Mouse (Mus musculus) granulocyte monocyte progenitor cell, adult 5-6 weeks (primary cell): ENCODE results near the gene Aip. TPM values are rescaled to one million over a fixed set of nuclear protein-coding genes. Genes with fewer than 3 reads are reported as not detected.
A peak's percentile ranks its signal among the peaks of the same experiment; 100 is the strongest.
"Not testable (repeated sequence)": the region's sequence is repeated elsewhere in the genome, so short reads cannot be mapped to it uniquely, and the experiment has no call there.

ENCODE experiments used
- ATAC-seq: replicated peaks from 2 replicates; pipeline ENCODE4 v1.8.0; 2016; ENCODE audit warnings: mild to moderate bottlenecking, moderate TSS enrichment, inconsistent platforms; ENCODE audit not compliant: poor library complexity, severe bottlenecking
- total RNA-seq, 2 experiments: library from RNA; stranded (forward) in 1 of 2; stranded (reverse) in 1 of 2; fragments of 200-712, 200-1000 nt in 1 of 2; fragments of >200 nt in 1 of 2; fragmentation: Nextera tagmentation in 1 of 2; gene quantifications; 2 replicates each; pipeline ENCODE4 v1.2.3; 2014 to 2017

Aip gene
- total RNA-seq, 2 experiments from 2014 or later = 19.6 to 38.6 TPM

- no peak for ATAC-seq
Observed at GRCm38 (mm10) chr19:4136463-4136862, 10.8 kb upstream of the Aip start.

GRCm38 (mm10) chr19:4135963-4136345 is 10.3 kb upstream of the Aip start:
- peak; percentile 66 for ATAC-seq

- ATAC-seq = not testable (repeated sequence)
Observed at GRCm38 (mm10) chr19:4135229-4135962, 9.7 kb upstream of the Aip start.

- ATAC-seq = no peak
Observed at GRCm38 (mm10) chr19:4134354-4134753, 8.7 kb upstream of the Aip start.

GRCm38 (mm10) chr19:4131768-4132167 is 6.1 kb upstream of the Aip start:
- no peak for ATAC-seq

GRCm38 (mm10) chr19:4131075-4131474 is 5.4 kb upstream of the Aip start:
- ATAC-seq = no peak

GRCm38 (mm10) chr19:4130106-4130505 is 4.4 kb upstream of the Aip start:
- ATAC-seq = no peak

- ATAC-seq = no peak
Observed at GRCm38 (mm10) chr19:4129462-4129861, 3.8 kb upstream of the Aip start.

- no peak for ATAC-seq
Observed at GRCm38 (mm10) chr19:4126759-4127495, 1.3 kb upstream of the Aip start.

GRCm38 (mm10) chr19:4125268-4125667 is 390 bp downstream of the Aip start:
- not testable (repeated sequence) for ATAC-seq

GRCm38 (mm10) chr19:4124432-4124831 is 1.2 kb downstream of the Aip start:
- no peak for ATAC-seq

- ATAC-seq = peak; percentile 14; the same call in 1 of the 2 replicates
Observed at GRCm38 (mm10) chr19:4122411-4123370, 3.0 kb downstream of the Aip start.

GRCm38 (mm10) chr19:4121896-4122295 is 3.8 kb downstream of the Aip start:
- peak; percentile 38 for ATAC-seq

- peak; percentile 68 for ATAC-seq
Observed at GRCm38 (mm10) chr19:4121097-4121805, 4.4 kb downstream of the Aip start.

GRCm38 (mm10) chr19:4120496-4120895 is 5.2 kb downstream of the Aip start:
- ATAC-seq = no peak

GRCm38 (mm10) chr19:4119716-4120487 is 5.8 kb downstream of the Aip start:
- ATAC-seq = no peak

- ATAC-seq = no peak
Observed at GRCm38 (mm10) chr19:4118350-4118749, 7.3 kb downstream of the Aip start.

- no peak for ATAC-seq
Observed at GRCm38 (mm10) chr19:4117006-4117405, 8.7 kb downstream of the Aip start.

- no peak for ATAC-seq
Observed at GRCm38 (mm10) chr19:4115816-4116215, 9.8 kb downstream of the Aip start.
